Mouse (Mus musculus): Measurements from ENCODE around the gene Tmco3.

DNA sequence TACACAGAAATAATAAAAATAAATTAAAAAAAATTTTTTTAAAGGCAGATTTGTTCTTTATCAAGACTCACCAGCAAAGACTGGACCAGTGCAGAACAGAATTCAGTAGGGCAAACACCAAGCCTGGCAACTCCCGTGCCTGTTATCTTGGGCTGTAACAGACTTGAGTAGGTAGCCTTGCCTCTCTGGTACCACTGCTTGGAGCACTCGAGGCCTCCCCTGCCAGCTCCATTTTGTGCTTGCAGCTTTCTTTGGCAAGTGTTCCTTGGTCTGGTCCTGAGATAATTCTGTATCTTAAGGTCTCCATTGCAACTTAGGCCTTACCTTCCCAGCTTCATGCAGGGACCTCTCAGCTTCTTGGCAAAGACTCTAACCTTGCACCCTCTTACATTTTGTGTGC lies 54.4 kb downstream of the Tmco3 start:
- TF ChIP-seq CTCF (IDR thresholded peaks at IDR 0.05; ENCODE audit: low read depth, low read length) (no peak), EP300 (IDR thresholded peaks at IDR 0.05; ENCODE audit: insufficient read depth, low read depth, low read length) (no peak), POLR2A (IDR thresholded peaks at IDR 0.05; ENCODE audit: insufficient read depth, low read length) (no peak)

Data from ES-Bruce4 (cell line).